Mouse (Mus musculus): ENCODE measurements at regions not wholly inside any gene's neighbourhood (a gene's known extent, or its start where the extent isn't known, plus 50 kb on each side); places are given as distances from the start of the nearest gene placed in this dataset.

- Histone ChIP-seq H3K36me3 (ENCODE audit: control insufficient read depth, insufficient read depth, low read length) (no peaks in the 10 kb centered on the region), H3K4me1 (ENCODE audit: control insufficient read depth, insufficient read depth, low read length) (no peaks in the 10 kb centered on the region), H3K79me2 (replicated peaks; ENCODE audit: control insufficient read depth, insufficient read depth, low read length) (no peaks in the 10 kb centered on the region), H3K4me3 (no peak overlapping the region), H3K27ac (no peak overlapping the region), H3K9ac (ENCODE audit: low read depth, low read length) (no peak overlapping the region), H3K27me3 (ENCODE audit: control insufficient read depth, insufficient read depth, low read length) (no peaks in the 10 kb centered on the region)
- DNase-seq, result no peak
- intact Hi-C loops (cut with DNase I), result no loop called here
- no peak for TF ChIP-seq POLR2A (IDR thresholded peaks at IDR 0.05; ENCODE audit: insufficient read depth, low read depth, low read length)
- TF ChIP-seq CTCF (IDR thresholded peaks at IDR 0.05), result no peak
- TF ChIP-seq EP300 (IDR thresholded peaks at IDR 0.05; ENCODE audit: insufficient read depth, low read depth, low read length), result no peak
- 78% methylated on average over 6 of the region's 6 CpGs for WGBS
These were observed 177.3 kb downstream of the Basp1 start for GRCm38 (mm10) chr15:25236191-25236723.

GRCm38 (mm10) chr15:25234064-25234700, 179.4 kb downstream of the Basp1 start:
- H3K27ac ChIP-seq, result no peak overlapping the region
- no peaks in the 10 kb centered on the region for H3K79me2 ChIP-seq (replicated peaks; ENCODE audit: control insufficient read depth, insufficient read depth, low read length)
- H3K4me1 ChIP-seq (ENCODE audit: control insufficient read depth, insufficient read depth, low read length), result no peaks in the 10 kb centered on the region
- no peaks in the 10 kb centered on the region for H3K27me3 ChIP-seq (ENCODE audit: control insufficient read depth, insufficient read depth, low read length)
- no peak for DNase-seq
- H3K4me3 ChIP-seq, result no peak overlapping the region
- H3K9ac ChIP-seq (ENCODE audit: low read depth, low read length), result no peak overlapping the region
- no peak for TF ChIP-seq POLR2A (IDR thresholded peaks at IDR 0.05; ENCODE audit: insufficient read depth, low read depth, low read length)
- no peak for TF ChIP-seq EP300 (IDR thresholded peaks at IDR 0.05; ENCODE audit: insufficient read depth, low read depth, low read length)
- TF ChIP-seq CTCF (IDR thresholded peaks at IDR 0.05), result no peak
- intact Hi-C loops (cut with DNase I), result no loop called here
- 76% methylated on average over 10 of the region's 10 CpGs for WGBS
- no peaks in the 10 kb centered on the region for H3K36me3 ChIP-seq (ENCODE audit: control insufficient read depth, insufficient read depth, low read length)

DNA sequence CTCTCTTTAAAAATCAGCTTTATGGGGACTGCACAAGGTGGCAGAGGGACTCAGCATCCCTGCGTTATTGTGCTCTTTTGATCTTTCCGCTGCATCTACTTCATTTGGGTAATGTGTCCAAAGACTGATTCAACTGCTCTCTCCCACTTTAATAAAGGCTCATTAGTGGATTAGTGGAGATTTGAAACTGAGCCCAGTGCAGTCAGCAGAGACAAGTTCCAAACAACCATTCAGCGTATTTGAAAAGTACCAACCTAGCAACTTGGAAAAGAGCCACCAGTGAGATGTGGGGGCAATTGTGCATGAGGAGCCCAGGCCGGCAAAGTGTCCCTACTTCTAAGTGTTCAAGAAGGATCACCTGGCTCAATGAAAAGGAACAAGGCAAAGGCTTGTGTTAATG, 183.4 kb downstream of the Basp1 start:
- Histone ChIP-seq H3K4me3 (no peak overlapping the region), H3K79me2 (replicated peaks; ENCODE audit: control insufficient read depth, insufficient read depth, low read length) (no peaks in the 10 kb centered on the region), H3K9ac (ENCODE audit: low read depth, low read length) (no peak overlapping the region), H3K27me3 (ENCODE audit: control insufficient read depth, insufficient read depth, low read length) (no peaks in the 10 kb centered on the region), H3K36me3 (ENCODE audit: control insufficient read depth, insufficient read depth, low read length) (no peaks in the 10 kb centered on the region), H3K4me1 (ENCODE audit: control insufficient read depth, insufficient read depth, low read length) (no peaks in the 10 kb centered on the region), H3K27ac (no peak overlapping the region)
- TF ChIP-seq EP300 (IDR thresholded peaks at IDR 0.05; ENCODE audit: insufficient read depth, low read depth, low read length) (no peak), CTCF (IDR thresholded peaks at IDR 0.05) (no peak), POLR2A (IDR thresholded peaks at IDR 0.05; ENCODE audit: insufficient read depth, low read depth, low read length) (no peak)
- intact Hi-C loops (cut with DNase I), result no loop called here
- 88% methylated on average over 4 of the region's 4 CpGs for WGBS
- no peak for DNase-seq

GRCm38 (mm10) chr15:25229807-25230206, 183.8 kb downstream of the Basp1 start:
- no peak for DNase-seq
- intact Hi-C loops (cut with DNase I), result no loop called here
- TF ChIP-seq POLR2A (IDR thresholded peaks at IDR 0.05; ENCODE audit: insufficient read depth, low read depth, low read length) (no peak), EP300 (IDR thresholded peaks at IDR 0.05; ENCODE audit: insufficient read depth, low read depth, low read length) (no peak), CTCF (IDR thresholded peaks at IDR 0.05) (no peak)
- no peaks in the 10 kb centered on the region for H3K4me1 ChIP-seq (ENCODE audit: control insufficient read depth, insufficient read depth, low read length)
- H3K4me3 ChIP-seq, result no peak overlapping the region
- no peak overlapping the region for H3K27ac ChIP-seq
- H3K79me2 ChIP-seq (replicated peaks; ENCODE audit: control insufficient read depth, insufficient read depth, low read length), result no peaks in the 10 kb centered on the region
- no peak overlapping the region for H3K9ac ChIP-seq (ENCODE audit: low read depth, low read length)
- H3K36me3 ChIP-seq (ENCODE audit: control insufficient read depth, insufficient read depth, low read length), result no peaks in the 10 kb centered on the region
- H3K27me3 ChIP-seq (ENCODE audit: control insufficient read depth, insufficient read depth, low read length), result no peaks in the 10 kb centered on the region
- WGBS, result 89% methylated on average over 11 of the region's 11 CpGs

DNA sequence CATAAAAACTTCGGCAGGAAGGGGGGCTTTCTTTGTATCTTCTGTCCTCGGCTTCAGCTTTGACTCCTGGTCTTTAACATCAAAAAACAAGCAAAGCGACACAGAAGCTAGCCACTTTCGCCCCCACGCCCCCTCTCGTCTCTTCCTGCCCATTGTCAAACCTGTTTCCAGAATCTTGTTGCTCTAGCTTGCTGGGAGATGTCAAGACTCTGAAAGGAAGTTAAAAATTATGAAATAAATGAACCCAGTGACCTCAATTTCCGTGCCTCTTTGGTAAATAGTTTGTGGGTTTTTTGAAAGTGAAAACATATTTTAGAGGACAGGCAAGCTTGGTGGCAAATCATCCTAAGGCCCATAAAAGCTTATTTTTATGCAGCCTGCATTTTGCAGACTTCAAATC, 186.1 kb downstream of the Basp1 start:
- Histone ChIP-seq H3K4me1 (ENCODE audit: control insufficient read depth, insufficient read depth, low read length) (no peaks in the 10 kb centered on the region), H3K27me3 (ENCODE audit: control insufficient read depth, insufficient read depth, low read length) (no peaks in the 10 kb centered on the region), H3K27ac (no peak overlapping the region), H3K9ac (ENCODE audit: low read depth, low read length) (no peak overlapping the region), H3K4me3 (no peak overlapping the region), H3K79me2 (replicated peaks; ENCODE audit: control insufficient read depth, insufficient read depth, low read length) (no peaks in the 10 kb centered on the region), H3K36me3 (ENCODE audit: control insufficient read depth, insufficient read depth, low read length) (no peaks in the 10 kb centered on the region)
- intact Hi-C loops (cut with DNase I), result no loop called here
- no peak for TF ChIP-seq CTCF (IDR thresholded peaks at IDR 0.05)
- TF ChIP-seq EP300 (IDR thresholded peaks at IDR 0.05; ENCODE audit: insufficient read depth, low read depth, low read length), result no peak
- no peak for TF ChIP-seq POLR2A (IDR thresholded peaks at IDR 0.05; ENCODE audit: insufficient read depth, low read depth, low read length)
- DNase-seq, result no peak
- 32% methylated on average over 7 of the region's 7 CpGs for whole genome bisulfite sequencing

- DNase-seq, result no peak
- WGBS, result 13% methylated on average over 3 of the region's 3 CpGs
- TF ChIP-seq POLR2A (IDR thresholded peaks at IDR 0.05; ENCODE audit: insufficient read depth, low read depth, low read length) (no peak), EP300 (IDR thresholded peaks at IDR 0.05; ENCODE audit: insufficient read depth, low read depth, low read length) (no peak), CTCF (IDR thresholded peaks at IDR 0.05) (no peak)
- Histone ChIP-seq H3K4me1 (ENCODE audit: control insufficient read depth, insufficient read depth, low read length) (no peaks in the 10 kb centered on the region), H3K9ac (ENCODE audit: low read depth, low read length) (no peak overlapping the region), H3K79me2 (replicated peaks; ENCODE audit: control insufficient read depth, insufficient read depth, low read length) (no peaks in the 10 kb centered on the region), H3K4me3 (no peak overlapping the region), H3K36me3 (ENCODE audit: control insufficient read depth, insufficient read depth, low read length) (no peaks in the 10 kb centered on the region), H3K27me3 (ENCODE audit: control insufficient read depth, insufficient read depth, low read length) (no peaks in the 10 kb centered on the region), H3K27ac (no peak overlapping the region)
- intact Hi-C loops (cut with DNase I), result no loop called here
These were observed 187.6 kb downstream of the Basp1 start for GRCm38 (mm10) chr15:25225936-25226335.
